Mouse (Mus musculus): ENCODE measurements around the gene Brix1.
"Not testable (repeated sequence)": the region's sequence is repeated elsewhere in the genome, so short reads cannot be mapped to it uniquely, and the experiment has no call there.

Brix1 gene

DNA sequence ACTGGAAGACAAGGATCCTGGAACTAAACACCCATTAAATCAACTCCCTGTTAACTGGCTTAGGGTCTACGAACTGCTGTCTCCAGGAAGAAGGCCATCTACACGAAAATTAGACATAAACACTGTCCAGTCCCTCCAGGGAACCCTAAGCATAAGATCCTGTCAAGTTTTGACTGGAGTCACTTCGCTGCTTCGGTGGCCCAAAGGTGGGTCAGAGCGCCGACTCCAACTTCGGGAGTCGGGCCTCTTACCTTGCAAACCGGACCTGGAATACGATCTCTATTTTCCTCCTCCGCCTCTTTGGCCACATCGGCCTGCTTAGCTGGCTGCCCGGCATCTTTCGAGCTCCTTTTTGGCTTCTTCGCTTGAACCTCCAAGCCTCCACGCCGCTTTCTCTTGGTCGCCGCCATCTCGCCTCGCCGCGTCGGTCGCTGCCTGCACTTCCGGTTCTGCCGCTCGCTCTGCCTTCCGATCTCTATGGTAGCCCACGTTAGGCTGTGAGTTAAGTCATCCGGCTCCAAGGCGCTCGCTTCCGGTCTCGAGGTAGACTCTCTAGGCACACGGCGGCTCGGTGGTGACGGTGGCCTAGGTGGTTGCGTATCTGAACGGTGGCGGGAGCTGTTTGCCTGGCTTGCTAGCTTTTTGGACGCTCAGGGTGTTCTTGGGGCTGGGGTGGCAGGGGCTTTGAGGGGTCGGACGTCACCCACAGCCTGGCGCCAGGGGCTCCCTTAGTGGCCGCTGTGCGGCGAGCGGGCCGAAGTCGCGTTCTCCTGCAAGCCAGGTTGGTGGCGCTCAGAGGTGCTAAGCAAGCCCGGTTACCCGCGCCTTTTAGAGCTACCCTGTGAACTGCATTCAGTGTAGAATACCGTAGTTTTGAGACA is at the start of gene Brix1, which contains the start of gene Rad1:
TSS of gene Brix1 (minus strand) at position 464 of the 881 bp plus-strand sequence.
TSS of gene Rad1 (plus strand) at position 535 of the 881 bp plus-strand sequence.
- DNase-seq (ENCODE audit: low spot score) = peak; percentile 96

DNA sequence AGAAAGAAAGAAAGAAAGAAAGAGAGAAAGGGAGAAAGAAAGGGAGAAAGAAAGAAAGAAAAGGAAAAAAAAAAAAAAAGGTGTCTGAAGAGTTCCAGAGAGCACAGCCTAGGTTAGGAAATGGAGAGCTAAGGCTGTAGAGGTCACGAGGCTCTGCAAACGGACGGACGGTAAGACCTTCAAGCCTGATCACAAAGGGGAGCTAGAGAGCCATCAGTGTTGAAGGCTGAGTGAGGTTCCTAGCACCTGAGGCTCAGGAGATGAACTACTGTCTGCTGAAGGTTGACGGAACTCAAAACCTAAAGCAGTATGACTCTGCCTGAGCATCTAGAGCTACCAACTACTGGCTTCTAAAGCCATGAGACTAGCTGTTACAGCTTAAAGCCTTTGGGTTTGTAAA is 48.8 kb upstream of the Brix1 start:
- DNase-seq (ENCODE audit: low spot score) = no peak

DNA sequence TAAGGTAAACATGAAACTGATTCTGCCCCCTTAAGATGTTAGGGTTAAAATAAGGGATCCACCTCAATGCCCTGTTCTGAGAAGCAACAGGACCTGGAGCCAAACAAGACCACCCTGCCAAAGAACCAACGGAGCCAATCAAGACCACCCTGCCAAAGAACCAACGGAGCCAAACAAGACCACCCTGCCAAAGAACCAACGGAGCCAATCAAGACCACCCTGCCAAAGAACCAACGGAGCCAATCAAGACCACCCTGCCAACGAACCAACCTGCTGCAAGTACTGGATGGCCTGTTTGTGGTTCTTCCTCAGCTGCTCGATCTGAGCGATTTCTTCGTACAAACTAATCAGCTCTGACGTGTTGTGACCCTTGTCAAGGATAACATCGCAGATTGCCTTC is 47.6 kb upstream of the Brix1 start:
- DNase-seq (ENCODE audit: low spot score) = not testable (repeated sequence)

DNA sequence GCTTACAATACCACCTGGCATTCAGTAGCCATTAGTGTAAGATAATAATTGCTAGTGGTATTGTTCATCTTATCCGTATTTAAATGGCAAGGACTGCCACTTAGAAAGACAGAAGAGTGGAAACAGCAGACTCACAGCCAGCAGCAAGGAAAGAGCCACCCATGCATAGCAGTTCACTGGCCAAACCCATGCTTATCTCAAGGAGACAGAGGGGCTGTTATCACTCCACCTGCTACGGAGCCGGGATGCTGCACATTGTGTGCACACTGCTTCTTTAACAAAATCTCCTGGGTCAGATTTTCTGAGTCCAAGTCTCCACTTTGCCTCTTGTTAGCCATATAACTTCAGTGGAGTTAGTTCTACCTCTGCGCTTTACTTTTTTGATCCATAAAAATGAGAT is 45.6 kb upstream of the Brix1 start:
- DNase-seq (ENCODE audit: low spot score) = no peak

DNA sequence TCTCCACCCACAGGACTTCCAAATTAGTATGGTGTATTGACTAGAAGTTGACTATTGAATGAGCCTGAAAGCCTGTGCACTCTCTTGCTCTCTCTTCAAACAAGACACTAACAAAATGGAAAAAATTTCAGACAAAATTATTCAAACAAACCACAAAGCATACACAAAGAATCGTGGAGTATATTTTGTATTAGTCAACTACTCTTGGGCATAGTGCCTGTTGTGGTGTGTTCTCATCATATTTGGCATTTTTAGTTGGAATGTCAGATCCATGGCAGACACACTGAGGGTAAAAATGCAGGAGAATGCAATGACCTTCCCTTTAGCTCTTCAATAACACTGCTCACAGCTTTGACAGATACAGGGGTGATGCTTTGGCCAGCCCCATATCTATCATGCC is 40.1 kb upstream of the Brix1 start:
- no peak for DNase-seq (ENCODE audit: low spot score)

DNA sequence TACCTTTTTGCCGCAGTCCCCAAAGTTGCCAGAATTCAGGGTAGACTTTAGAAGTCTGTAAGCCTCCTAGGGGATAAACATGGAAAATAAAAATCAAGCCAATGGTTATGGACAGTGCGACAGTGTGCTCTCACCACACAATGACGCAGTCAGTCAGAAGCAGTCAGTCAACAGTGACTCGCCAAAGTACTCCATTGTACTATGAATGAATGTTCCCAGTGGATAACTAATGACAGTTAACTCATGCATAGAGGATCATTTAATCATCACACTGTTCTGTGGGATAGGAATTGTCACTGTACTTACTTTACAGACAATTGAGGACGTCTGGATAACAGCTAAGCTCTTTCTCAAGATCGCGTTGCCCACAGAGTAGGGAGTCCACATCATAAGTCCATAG is 29.4 kb upstream of the Brix1 start:
- DNase-seq (ENCODE audit: low spot score) = no peak

DNA sequence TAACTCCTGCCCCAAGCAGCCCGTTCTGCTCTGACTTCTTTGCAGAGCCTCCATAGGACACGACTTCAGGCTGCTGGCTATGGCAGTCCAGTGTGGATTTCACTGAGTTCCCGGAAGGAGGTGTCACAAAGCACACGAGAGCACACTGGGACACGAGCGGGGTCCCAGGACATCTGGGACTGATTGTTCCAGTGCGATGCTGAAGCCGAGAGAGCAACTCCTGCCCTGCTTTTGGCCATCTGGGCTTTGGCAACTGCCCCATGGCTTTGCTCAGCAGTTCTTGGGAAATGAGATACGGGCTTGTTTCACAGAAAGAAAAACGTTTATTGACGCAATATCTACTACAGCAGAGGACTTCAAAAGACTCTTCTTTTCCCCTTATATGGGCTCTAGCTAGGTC is 20.4 kb upstream of the Brix1 start:
- no peak for DNase-seq (ENCODE audit: low spot score)

DNA sequence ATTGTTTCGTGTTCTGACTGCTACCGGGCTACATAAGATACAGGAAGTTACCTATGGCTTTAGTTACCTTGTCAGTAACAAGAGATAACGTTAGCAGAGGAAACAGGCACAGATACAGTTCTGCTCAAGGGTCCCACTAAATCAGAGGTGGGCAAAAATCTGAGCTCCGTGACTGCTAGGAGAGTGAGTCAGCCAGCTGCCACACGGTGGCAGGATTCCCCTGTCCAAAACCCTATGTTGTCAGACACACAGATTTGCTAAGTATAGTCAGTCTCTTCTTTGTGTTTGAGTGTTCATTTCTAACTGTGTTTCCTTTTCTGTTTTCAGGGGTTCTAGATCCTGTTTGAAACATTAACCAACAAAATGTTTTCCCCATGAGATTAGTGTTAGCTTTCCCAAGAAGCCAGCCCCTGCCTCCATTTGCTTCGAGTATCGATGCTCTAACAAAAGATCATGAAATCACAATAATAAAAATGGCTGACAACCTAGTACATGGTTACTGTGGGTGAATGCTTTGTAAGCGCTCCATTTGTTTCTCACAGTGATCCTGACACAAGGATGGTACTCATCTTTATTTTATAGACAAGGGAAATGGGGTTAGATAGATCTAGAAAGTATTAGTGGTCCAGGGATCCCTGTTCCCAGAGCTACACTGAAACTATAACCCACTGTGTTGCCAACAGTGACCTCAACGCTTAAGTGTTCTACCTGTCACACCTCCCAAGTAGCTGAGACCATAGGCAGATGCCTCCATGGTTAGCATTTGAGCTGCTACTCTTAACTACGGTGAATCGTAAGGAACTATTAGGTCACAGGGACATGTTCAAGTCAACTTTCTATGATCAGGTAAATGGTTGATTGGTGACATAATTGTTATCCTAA is 15.3 kb upstream of the Brix1 start:
- peak; percentile 84 for DNase-seq (ENCODE audit: low spot score)

DNA sequence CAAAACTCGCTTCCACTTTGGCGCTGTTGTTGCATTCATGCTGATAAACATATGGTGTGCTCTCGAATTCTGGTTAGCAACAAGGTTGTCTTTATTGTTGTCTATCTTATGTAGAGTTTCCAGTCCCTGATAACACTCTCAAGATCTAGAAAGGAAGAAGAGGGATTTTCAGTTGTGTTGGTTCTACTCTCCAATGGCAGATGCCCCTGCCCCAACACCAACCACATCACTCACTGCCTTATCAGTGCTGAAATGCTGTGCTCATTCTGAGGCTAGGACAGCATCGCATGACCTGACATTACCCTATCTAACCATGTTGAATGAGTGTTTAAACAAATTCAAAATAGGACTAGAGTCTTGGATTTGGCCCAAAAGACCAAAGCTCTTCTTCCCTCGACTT is 14.3 kb upstream of the Brix1 start:
- DNase-seq (ENCODE audit: low spot score) = no peak

DNA sequence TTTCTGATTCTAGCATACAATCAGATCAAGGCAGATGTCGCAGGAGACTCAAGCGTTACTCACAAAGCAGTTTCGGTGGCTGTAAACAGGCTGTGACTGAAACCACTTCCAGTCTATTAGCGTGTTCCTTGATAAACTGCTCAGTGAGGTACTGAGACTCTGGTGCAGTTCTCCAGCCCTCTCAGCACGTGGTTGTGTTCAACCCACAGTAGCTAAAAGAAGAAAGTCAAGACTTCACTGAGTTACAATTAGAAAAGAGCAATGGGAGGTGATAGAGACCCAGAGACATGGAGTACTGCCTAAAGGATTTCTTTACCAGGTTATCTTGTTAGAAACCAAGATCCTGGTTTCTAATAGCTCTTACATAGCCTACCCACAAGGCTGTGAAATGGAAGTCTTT is 13.8 kb upstream of the Brix1 start:
- no peak for DNase-seq (ENCODE audit: low spot score)

DNA sequence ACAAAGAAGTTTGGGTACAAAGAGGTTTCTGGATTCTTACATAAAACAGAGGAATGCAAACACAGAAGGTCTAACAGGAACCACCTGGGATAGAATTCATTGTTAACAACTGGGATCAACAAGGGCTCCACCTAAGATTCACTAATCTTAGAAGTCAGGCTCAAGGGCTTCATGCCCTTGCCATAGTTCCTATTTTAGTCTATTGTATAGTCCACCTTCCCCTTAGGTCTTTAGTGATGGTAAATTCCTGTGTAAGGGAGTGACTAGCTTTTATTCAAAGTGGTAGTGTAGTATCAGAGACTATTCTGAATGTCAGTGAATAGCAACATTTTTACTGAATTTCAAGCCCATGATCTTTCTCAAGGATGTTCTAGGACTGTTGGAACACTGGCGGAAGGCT is 10.9 kb upstream of the Brix1 start:
- DNase-seq (ENCODE audit: low spot score) = not testable (repeated sequence)

DNA sequence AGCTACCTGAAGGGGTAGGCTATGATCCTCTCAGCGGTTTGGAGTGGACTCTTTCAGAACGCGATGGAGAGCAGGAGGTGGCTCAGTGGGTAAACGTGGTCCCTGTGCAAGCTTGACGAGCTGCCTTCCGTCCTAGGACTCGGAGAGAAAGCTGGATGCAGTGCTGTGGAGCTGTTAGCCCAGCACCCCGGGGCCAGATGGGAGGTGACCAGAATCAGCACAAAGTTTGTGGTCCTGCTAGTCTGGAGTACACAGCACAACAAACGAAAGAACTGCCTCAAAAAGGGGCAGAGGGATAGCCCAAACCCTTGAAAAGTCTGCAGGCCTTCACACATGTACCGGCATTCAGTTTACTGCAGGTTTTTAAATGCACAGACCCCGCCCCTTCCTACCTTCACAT is 10.2 kb upstream of the Brix1 start:
- DNase-seq (ENCODE audit: low spot score) = no peak

DNA sequence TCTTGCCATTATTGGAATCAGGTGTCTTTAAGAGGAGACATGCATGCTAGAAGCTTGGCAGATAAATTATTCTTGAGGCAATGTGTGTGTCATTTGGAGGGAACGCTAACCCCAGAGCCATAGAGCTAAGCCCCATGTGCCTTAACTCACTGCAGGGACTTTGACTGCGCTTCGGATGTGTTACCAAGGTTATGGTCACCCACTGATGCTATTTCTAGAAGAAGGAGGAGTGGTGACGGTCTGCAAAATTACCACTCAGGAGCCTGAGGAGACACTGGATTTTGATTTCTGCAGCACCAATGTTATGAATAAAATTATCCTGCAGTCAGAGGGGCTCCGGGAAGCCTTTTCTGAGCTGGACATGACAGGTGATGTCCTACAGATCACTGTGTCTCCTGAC is 4.4 kb upstream of the Brix1 start:
- DNase-seq (ENCODE audit: low spot score) = no peak

DNA sequence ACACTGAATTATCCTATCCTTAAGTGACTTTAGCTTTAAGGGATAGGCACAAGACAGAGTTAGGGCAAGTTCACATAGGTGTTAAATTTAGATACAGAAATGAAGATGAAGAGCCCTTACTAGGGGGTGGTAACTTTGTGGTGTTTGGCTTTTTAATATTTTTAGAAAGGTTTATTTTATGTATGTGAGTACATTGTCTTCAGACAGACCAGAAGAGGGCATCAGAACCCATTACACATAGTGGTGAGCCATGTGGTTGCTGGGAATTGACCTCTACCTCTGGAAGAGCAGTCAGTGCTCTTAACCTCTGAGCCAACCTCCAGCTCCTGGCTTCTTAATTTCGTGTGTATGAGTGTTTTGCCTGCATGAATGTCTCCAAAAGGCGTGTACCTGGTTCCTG is 1.5 kb upstream of the Brix1 start:
- peak; percentile 30 for DNase-seq (ENCODE audit: low spot score)

DNA sequence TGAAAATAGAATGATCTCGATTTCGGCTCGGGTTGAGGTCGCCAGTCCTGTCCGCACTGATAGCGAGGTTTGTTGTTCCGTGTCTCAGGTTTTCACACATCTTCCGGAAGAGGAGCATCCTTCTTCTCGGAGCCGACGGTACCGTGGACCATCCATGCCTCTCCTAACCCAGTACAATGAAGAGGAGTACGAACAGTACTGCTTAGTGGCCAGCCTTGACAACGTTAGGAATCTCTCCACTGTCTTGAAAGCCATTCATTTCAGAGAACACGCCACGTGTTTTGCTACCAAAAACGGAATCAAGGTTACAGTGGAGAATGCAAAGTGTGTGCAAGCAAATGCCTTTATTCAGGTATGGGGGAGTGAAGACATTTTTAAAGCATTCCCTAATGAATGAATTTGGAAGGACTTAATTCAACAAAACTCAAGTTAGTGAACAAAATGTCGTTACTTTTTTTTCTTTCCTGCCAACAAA is 655 bp upstream of the Brix1 start:
- DNase-seq (ENCODE audit: low spot score) = no peak

DNA sequence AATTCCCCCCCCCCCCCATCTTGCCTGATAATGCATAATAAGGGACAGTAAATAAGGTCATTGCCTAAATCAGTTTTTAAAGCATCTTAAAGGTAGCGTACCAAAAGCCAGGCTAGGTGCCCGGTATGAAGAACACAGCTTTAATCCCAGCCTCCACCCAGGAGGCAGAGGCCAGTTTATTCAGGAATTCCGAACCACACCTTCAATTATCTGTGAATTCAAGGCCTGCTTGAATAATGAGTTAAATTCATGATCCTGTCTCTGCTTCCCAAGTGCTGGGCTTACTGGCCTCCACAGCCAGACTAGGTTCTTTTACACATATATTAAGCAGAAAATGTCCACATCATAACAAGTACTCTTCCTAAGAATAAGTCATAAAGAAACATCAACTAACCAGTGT is 14.8 kb downstream of the Brix1 start:
- DNase-seq (ENCODE audit: low spot score) = peak; percentile 18

DNA sequence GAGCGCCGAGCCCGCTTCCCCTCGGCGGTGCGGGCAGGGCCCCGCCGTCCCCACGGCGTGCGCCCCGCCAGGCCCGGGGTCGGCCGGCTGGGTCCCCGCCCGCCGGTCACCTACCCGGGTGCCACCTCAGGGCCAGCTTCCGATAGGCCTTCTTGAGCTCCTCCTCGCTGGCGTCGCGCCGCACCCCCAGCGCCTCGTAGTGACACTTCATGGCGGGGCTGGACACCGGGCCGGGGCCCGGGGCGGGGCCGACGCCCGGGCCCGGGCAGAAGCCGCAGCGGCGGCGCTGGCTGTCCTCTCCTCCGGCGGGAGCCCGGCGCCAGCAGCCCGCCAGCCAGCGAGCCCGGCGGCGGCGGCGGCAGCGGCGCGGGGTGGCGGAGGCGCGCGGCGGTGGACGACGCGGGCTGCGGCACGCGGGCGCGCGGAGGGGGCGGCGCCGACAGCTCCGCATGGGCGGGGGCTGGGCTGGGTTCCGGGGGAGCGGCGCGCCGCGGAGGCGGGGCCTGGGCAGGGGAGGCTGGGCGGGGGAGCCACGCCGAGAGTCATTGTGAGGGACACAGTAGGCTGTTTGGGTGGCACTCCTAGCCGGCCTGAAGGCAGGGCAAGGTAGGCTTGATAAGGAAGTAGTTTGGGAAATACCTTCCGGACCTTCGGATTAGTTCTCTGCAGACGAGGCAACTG is 15.5 kb downstream of the Brix1 start, which contains the start of gene Dnajc21:
TSS of gene Dnajc21 (minus strand) at position 366 of the 681 bp plus-strand sequence.
- peak; percentile 84 for DNase-seq (ENCODE audit: low spot score)

DNA sequence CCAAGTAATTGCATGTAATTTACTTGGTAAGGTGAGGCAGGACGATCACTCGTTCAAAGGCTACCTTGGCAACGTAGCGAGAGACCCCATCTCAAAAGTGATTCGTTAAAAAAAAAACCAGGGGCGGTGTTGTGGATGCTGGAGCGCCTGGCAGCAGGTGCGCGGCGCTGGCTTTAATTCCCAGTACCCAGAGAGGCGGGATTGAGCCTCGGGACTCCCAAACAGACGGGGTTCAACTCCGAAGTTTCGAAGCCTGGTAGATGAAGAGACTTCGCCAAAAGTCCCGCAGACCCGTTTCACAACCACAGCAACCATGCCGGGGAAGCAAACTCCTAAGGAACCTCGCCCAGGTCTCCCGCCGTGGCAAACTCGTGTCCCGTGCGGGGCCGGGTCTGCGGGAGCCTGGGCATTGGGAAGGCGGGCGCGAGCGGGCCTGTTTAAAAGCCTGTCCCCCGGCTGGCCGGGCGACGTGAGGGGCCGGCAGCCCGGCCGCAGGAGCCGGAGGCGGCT is 16.1 kb downstream of the Brix1 start:
- DNase-seq (ENCODE audit: low spot score) = peak; percentile 43

DNA sequence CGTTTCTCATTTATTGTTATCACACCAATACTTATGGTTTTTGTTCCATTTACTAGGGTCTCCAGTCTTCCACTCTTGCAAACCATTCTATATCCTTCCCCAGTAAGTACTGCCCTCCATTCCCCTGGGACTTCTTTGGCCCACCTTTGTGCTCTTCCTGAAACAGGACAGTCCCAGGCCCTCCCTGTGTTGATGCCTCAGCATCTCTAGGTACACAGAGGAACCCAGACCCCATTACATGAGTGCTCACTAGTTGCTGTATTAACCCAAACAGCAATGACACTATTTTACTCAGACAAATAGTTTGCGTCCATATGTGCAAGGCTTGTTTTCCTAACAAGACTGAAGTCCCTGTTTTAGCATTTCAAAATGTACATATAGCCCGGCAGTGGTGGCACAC is 17.0 kb downstream of the Brix1 start:
- DNase-seq (ENCODE audit: low spot score) = no peak

DNA sequence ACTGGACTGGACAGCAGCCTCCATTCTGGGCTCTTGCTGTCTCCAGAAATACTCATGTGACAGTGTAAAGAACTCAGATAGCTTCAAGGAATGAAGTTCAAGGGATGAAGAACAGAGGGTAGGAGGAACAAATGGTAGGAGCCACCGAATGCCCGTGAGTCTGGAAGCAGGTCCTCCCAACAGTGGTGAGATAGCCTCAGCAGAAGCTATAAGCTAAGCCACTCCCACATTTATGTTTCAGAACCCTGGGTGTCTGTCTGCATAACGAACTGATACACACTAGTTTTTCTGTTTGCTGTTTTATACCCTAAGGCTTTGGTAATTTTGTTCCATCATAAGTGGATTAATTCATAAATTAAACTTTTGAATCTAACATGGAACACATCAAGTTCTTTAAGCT is 21.1 kb downstream of the Brix1 start:
- DNase-seq (ENCODE audit: low spot score) = no peak

DNA sequence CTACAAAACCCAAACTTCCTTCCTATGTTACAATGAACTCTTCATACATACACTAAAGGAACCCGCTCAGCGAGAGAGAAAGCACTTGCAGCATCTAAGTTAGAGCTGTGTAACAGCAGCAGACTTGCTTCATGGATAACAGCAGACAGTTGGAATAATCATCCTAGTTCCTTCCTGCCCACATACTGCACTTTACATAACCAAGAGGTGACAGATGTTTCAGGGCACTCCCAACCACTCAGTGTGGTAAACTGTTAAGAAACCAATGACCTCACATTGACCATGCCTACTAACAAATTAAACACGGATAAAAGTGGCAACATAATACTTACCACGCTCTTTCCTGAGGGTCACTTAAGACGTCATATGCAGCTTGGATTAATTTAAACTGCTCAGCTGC is 22.2 kb downstream of the Brix1 start:
- no peak for DNase-seq (ENCODE audit: low spot score)

DNA sequence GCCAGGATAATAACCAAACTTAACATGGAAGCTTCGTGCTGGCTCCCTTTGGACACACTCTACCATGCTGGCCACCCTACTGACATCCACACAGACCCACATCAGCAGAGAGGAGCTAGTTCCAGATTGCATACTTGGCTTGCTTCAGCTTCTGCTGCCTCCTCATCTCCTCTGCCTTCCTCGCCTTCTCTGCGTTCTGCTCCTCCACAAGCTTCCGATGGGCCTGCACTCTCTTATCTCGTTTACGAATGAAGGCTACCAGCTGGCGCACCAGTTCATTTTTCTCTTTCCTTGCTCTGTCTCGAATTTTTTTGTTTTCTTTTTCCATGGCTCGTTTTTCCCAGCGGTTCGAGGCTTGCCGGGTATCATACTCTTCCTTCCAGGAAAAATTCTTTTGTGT is 24.8 kb downstream of the Brix1 start:
- DNase-seq (ENCODE audit: low spot score) = no peak
